ENCODE assay signal across 29 mouse cellular contexts in the genomic region with DNA sequence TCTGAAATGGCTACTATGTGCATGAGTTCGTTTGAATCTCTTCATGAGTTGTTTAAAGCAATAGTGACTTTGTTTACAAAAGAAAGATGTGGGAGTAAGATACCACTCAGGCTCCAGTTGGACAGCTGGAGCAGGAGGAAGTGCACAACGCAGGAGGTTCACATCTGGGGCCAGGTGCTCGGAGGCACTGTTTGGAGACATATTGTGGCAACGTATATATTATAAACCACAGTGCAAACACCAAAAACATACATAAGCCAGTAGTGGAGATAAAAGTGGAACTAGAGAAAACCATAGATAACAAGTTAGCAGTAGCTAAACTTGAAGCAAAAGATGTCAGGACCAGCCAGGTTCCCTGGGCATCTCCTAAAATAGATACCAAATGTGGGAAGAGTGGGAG. TPM values are rescaled to one million over a fixed set of nuclear protein-coding genes. Genes with fewer than 3 reads are reported as not detected.
A peak's percentile ranks its signal among the peaks of the same experiment; 100 is the strongest.
DNase-seq lines count a peak whose midpoint lies in the region; ATAC-seq and TF ChIP-seq lines count a peak whose summit lies in the region.
"Had no signal": no experiment of that assay in that cellular context is flagged by ENCODE, and none has a peak within 500 bp of the region (broad histone marks: within the 10 kb centered on the region; RNA-seq: fewer than 3 reads in every experiment).

No protein-coding gene starts in this region.

- no peaks in the 10 kb centered on the region for H3K36me3 ChIP-seq in G1E (replicated peaks)
- H3K36me3 ChIP-seq in thymus, adult 2 months (ENCODE audit: control insufficient read depth, insufficient read depth, low read length), result no peaks in the 10 kb centered on the region; the same call in 1 of the 2 replicates
- no peaks in the 10 kb centered on the region for H3K36me3 ChIP-seq in intestine, postnatal 0 days (ENCODE audit: control insufficient read depth, insufficient read depth)
- H3K36me3 ChIP-seq: embryonic facial prominence, embryonic 12.5 days; embryonic facial prominence, embryonic 15.5 days; heart, embryonic 12.5 days; heart, embryonic 15.5 days had no signal

- no peak for TF ChIP-seq POLR2A in thymus, adult 2 months (IDR thresholded peaks at IDR 0.05; ENCODE audit: control insufficient read depth, extremely low read depth, insufficient read depth, low read length, poor library complexity)

- DNase-seq in G1E (ENCODE audit: low spot score), result peak; percentile 28
- no peak for DNase-seq in thymus, adult 2 months
- DNase-seq in thymus, postnatal 14 days, result peak; percentile 66
- no peak for DNase-seq in adrenal gland, postnatal 14 days
- no peak for DNase-seq in right cerebral cortex, postnatal 25 days
- DNase-seq in lung, adult 18-20 months, result no peak
- DNase-seq: adrenal gland, adult 8-10 months; adrenal gland, postnatal 36 days; cerebellum, adult 11 months; cerebellum, adult 2 months; cerebellum, adult 9-11 months; cerebellum, postnatal 25 days; gastrocnemius, postnatal 25 days; heart, adult 18-20 months; heart, postnatal 10 days; heart, postnatal 36 days had no signal

- peaks cover 51% of the 10 kb centered on the region for H3K4me1 ChIP-seq in G1E (ENCODE audit: insufficient read depth, low read depth, low read length)
- H3K4me1 ChIP-seq in thymus, adult 2 months (replicated peaks; ENCODE audit: control insufficient read depth, insufficient read depth, low read length), result peaks cover 39% of the 10 kb centered on the region
- 0 out of 2 replicates have a peak, but pooled peaks cover 12% of the 10 kb centered on the region for H3K4me1 ChIP-seq in intestine, postnatal 0 days (replicated peaks; ENCODE audit: control insufficient read depth, insufficient read depth, low read length)
- H3K4me1 ChIP-seq: embryonic facial prominence, embryonic 12.5 days; embryonic facial prominence, embryonic 15.5 days had no signal

- no peak overlapping the region for H3K9ac ChIP-seq in intestine, postnatal 0 days (ENCODE audit: low read depth, low read length)
- H3K9ac ChIP-seq: embryonic facial prominence, embryonic 12.5 days; embryonic facial prominence, embryonic 15.5 days; heart, embryonic 12.5 days; heart, embryonic 15.5 days; hindbrain, embryonic 13.5 days had no signal

- 0 out of 2 replicates have a peak, but pooled peaks cover under 1% of the 10 kb centered on the region for H3K27me3 ChIP-seq in G1E (ENCODE audit: insufficient read depth, low read length)
- no peaks in the 10 kb centered on the region for H3K27me3 ChIP-seq in thymus, adult 2 months (ENCODE audit: control insufficient read depth, insufficient read depth, low read length)
- no peaks in the 10 kb centered on the region for H3K27me3 ChIP-seq in intestine, postnatal 0 days (replicated peaks; ENCODE audit: control insufficient read depth, insufficient read depth, low read length)
- H3K27me3 ChIP-seq: CH12.LX; embryonic facial prominence, embryonic 12.5 days; embryonic facial prominence, embryonic 15.5 days; heart, embryonic 12.5 days; heart, embryonic 15.5 days; hindbrain, embryonic 13.5 days had no signal

- ATAC-seq in G1E (ENCODE audit: extremely low read depth, insufficient number of reproducible peaks, low FRiP score, poor library complexity, severe bottlenecking), result peak; percentile 74
- ATAC-seq in megakaryocyte progenitor cell, adult 5-6 weeks (replicated peaks; ENCODE audit: poor library complexity), result 0 out of 2 replicates have a peak, but pooled peaks have one; percentile 19
- ATAC-seq in intestine, postnatal 0 days, result no peak
- ATAC-seq: activated CD4-positive, CD25-positive, alpha-beta regulatory T cell, adult 4 months; forebrain, embryonic 14.5 days; hindbrain, embryonic 16.5 days had no signal

- no peaks in the 10 kb centered on the region for H3K9me3 ChIP-seq in G1E (replicated peaks)
- no peaks in the 10 kb centered on the region for H3K9me3 ChIP-seq in intestine, postnatal 0 days (ENCODE audit: control insufficient read depth)
- H3K9me3 ChIP-seq: embryonic facial prominence, embryonic 12.5 days; embryonic facial prominence, embryonic 15.5 days; heart, embryonic 12.5 days; heart, embryonic 15.5 days; hindbrain, embryonic 10.5 days; hindbrain, embryonic 13.5 days had no signal

- H3K27ac ChIP-seq in thymus, adult 2 months (ENCODE audit: control insufficient read depth, insufficient read depth, low read length), result peak overlapping the region; percentile 96
- H3K27ac ChIP-seq in intestine, postnatal 0 days (ENCODE audit: low read depth, low read length), result no peak overlapping the region
- H3K27ac ChIP-seq: embryonic facial prominence, embryonic 12.5 days; embryonic facial prominence, embryonic 15.5 days; heart, embryonic 15.5 days; hindbrain, embryonic 10.5 days; hindbrain, embryonic 13.5 days had no signal

- no peak for TF ChIP-seq CTCF in G1E (IDR thresholded peaks at IDR 0.05; ENCODE audit: low read depth, low read length)
- TF ChIP-seq CTCF in thymus, adult 2 months (IDR thresholded peaks at IDR 0.05; ENCODE audit: borderline replicate concordance, control insufficient read depth, extremely low read depth, insufficient read depth, low read length, poor library complexity), result no peak
- TF ChIP-seq CTCF in intestine, postnatal 0 days (IDR thresholded peaks at IDR 0.05; ENCODE audit: low read depth), result no peak

- H3K4me3 ChIP-seq in G1E (ENCODE audit: low read depth, low read length), result no peak overlapping the region
- H3K4me3 ChIP-seq in thymus, adult 2 months (ENCODE audit: control insufficient read depth, insufficient read depth, low read length), result no peak overlapping the region
- no peak overlapping the region for H3K4me3 ChIP-seq in intestine, postnatal 0 days (ENCODE audit: low read depth, low read length)
- H3K4me3 ChIP-seq: embryonic facial prominence, embryonic 12.5 days; embryonic facial prominence, embryonic 15.5 days; heart, embryonic 12.5 days; heart, embryonic 15.5 days; hindbrain, embryonic 10.5 days; hindbrain, embryonic 13.5 days had no signal

- WGBS in thymus, adult 2 months, result 6% methylated on average over 4 of the region's 4 CpGs
- WGBS in intestine, postnatal 0 days, result 26% methylated on average over 4 of the region's 4 CpGs

- no peak overlapping the region for H3K4me2 ChIP-seq in intestine, postnatal 0 days (replicated peaks; ENCODE audit: low read depth)
- H3K4me2 ChIP-seq: embryonic facial prominence, embryonic 12.5 days; embryonic facial prominence, embryonic 15.5 days; heart, embryonic 12.5 days; heart, embryonic 15.5 days; hindbrain, embryonic 13.5 days had no signal

RNA-seq across cellular contexts. Expression of gene Tubb2b, which starts 10.9 kb away (rescaled TPM):
- 3.5 and 4.0 TPM in 2 replicates for total RNA-seq in G1E (2014; fragmentation: Nextera tagmentation)
- total RNA-seq in G1E (2017), result 9.7 and 15.9 TPM in 2 replicates
- 2.6 and 3.8 TPM in 2 replicates for polyA plus RNA-seq in G1E (2012)
- total RNA-seq in megakaryocyte progenitor cell, adult 5-6 weeks (2015), result not detected in 2 replicates
- total RNA-seq in megakaryocyte progenitor cell, adult 5-6 weeks (2017), result not detected in 2 replicates
- 217 and 264 TPM in 2 replicates for polyA plus RNA-seq in thymus, adult 2 months (2012; rRNA removed)
- 14.1 and 15.4 TPM in 2 replicates for polyA plus RNA-seq in intestine, postnatal 0 days (2015; fragmentation: Nextera tagmentation; extraction: Ambion mirVana)
- total RNA-seq in adrenal gland, postnatal 14 days (2021), result 5.5 and 22.5 TPM in 2 replicates
- total RNA-seq: common myeloid progenitor, adult 5-6 weeks had no signal

RNA-seq across cellular contexts. Expression of gene Tubb2a, which starts 41.6 kb away (rescaled TPM):
- 2.5 and 4.4 TPM in 2 replicates for total RNA-seq in G1E (2014; fragmentation: Nextera tagmentation)
- 63.8 and 86.5 TPM in 2 replicates for total RNA-seq in G1E (2017)
- 8.5 and 16.7 TPM in 2 replicates for polyA plus RNA-seq in G1E (2012)
- 2.3 and 2.5 TPM in 2 replicates for total RNA-seq in megakaryocyte progenitor cell, adult 5-6 weeks (2015)
- 6.9 and 7.9 TPM in 2 replicates for total RNA-seq in megakaryocyte progenitor cell, adult 5-6 weeks (2017)
- 469 and 567 TPM in 2 replicates for polyA plus RNA-seq in thymus, adult 2 months (2012; rRNA removed)
- polyA plus RNA-seq in intestine, postnatal 0 days (2015; fragmentation: Nextera tagmentation; extraction: Ambion mirVana), result 218 and 292 TPM in 2 replicates
- total RNA-seq in adrenal gland, postnatal 14 days (2021), result 46.1 and 59.9 TPM in 2 replicates

RNA-seq across cellular contexts. Expression of gene Psmg4, which starts 43.4 kb away (rescaled TPM):
- total RNA-seq in G1E (2014; fragmentation: Nextera tagmentation) (5.9 and 13.4 TPM in 2 replicates), G1E (2017) (126 and 143 TPM in 2 replicates)
- polyA plus RNA-seq in G1E (2012), result 22.7 and 38.1 TPM in 2 replicates
- total RNA-seq in megakaryocyte progenitor cell, adult 5-6 weeks (2015), result 73.3 and 75.8 TPM in 2 replicates
- total RNA-seq in megakaryocyte progenitor cell, adult 5-6 weeks (2017), result 200 and 229 TPM in 2 replicates
- polyA plus RNA-seq in thymus, adult 2 months (2012; rRNA removed), result 257 and 275 TPM in 2 replicates
- 62.8 and 69.8 TPM in 2 replicates for polyA plus RNA-seq in intestine, postnatal 0 days (2015; fragmentation: Nextera tagmentation; extraction: Ambion mirVana)
- 30.2 and 40.3 TPM in 2 replicates for total RNA-seq in adrenal gland, postnatal 14 days (2021)

Comparison
In these comparisons a context has a peak if more than half of its experiments do, and no peak if none do; other contexts are left out.
1. DNase-seq: peak in G1E (single experiment) and thymus, postnatal 14 days (single experiment); none in thymus, adult 2 months (single experiment), adrenal gland, postnatal 14 days (single experiment), right cerebral cortex, postnatal 25 days (single experiment) and lung, adult 18-20 months (0 of 2).